Mouse (Mus musculus) embryonic facial prominence, embryonic 15.5 days (tissue): ENCODE results near the gene Dlgap1. TPM values are rescaled to one million over a fixed set of nuclear protein-coding genes. Genes with fewer than 3 reads are reported as not detected.

Source experiments
- ATAC-seq: fragments of 200-750 bp; cut with Nextera tagmentation; 2 replicates; pipeline ENCODE4 v1.8.0; 2017; ENCODE audit warnings: low read depth, moderate TSS enrichment; ENCODE audit not compliant: insufficient number of reproducible peaks, low FRiP score, low TSS enrichment
- H3K27ac ChIP-seq: fragments of 300-500 bp; sonication (generic); replicated peaks from 2 replicates; pipeline ENCODE4 v1.5.1; 2015; ENCODE audit warnings: mild to moderate bottlenecking, inconsistent platforms
- H3K27me3 ChIP-seq: fragments of 300-500 bp; sonication (generic); 2 replicates; pipeline ENCODE4 v1.6.1; 2015; ENCODE audit warnings: inconsistent platforms
- H3K36me3 ChIP-seq: fragments of 300-500 bp; sonication (generic); 2 replicates; pipeline ENCODE4 v1.6.1; 2015; ENCODE audit warnings: mild to moderate bottlenecking, inconsistent platforms
- H3K4me1 ChIP-seq: fragments of 300-500 bp; sonication (generic); 2 replicates; pipeline ENCODE4 v1.6.1; 2015; ENCODE audit warnings: inconsistent platforms
- H3K4me2 ChIP-seq: fragments of 300-500 bp; sonication (generic); replicated peaks from 2 replicates; pipeline ENCODE4 v1.6.1; 2015; ENCODE audit warnings: mild to moderate bottlenecking, inconsistent platforms
- H3K4me3 ChIP-seq: fragments of 300-500 bp; sonication (generic); replicated peaks from 2 replicates; pipeline ENCODE4 v1.5.1; 2015; ENCODE audit warnings: mild to moderate bottlenecking, inconsistent platforms
- H3K9ac ChIP-seq: fragments of 300-500 bp; sonication (generic); 2 replicates; pipeline ENCODE4 v1.6.1; 2015; ENCODE audit warnings: inconsistent platforms
- H3K9me3 ChIP-seq: fragments of 300-500 bp; sonication (generic); replicated peaks from 2 replicates; pipeline ENCODE4 v1.6.1; 2016; ENCODE audit warnings: inconsistent platforms
- WGBS: fragments of 180-500 bp; shearing (Covaris S2); methylation state at CpG from one replicate; pipeline ENCODE4 v1.1.7; 2015; 5-methylcytosine and 5-hydroxymethylcytosine counted together
- polyA plus RNA-seq: library from polyadenylated mRNA; unstranded; fragments of >200 nt; fragmentation: Nextera tagmentation; extraction: Ambion mirVana; gene quantifications from 2 replicates; pipeline ENCODE4 v1.2.1, GENCODE M21; 2015

The Dlgap1 gene
- polyA plus RNA-seq, 1 experiment from 2014 or later = 4.9 TPM

- no peak overlapping the region for H3K4me3 ChIP-seq
- WGBS = 12% methylated on average over 17 of the region's 17 CpGs
- H3K4me1 ChIP-seq = no peaks in the 10 kb centered on the region
- ATAC-seq = no peak
- H3K4me2 ChIP-seq = peak overlapping the region; percentile 10
- no peak overlapping the region for H3K27ac ChIP-seq
- no peaks in the 10 kb centered on the region for H3K36me3 ChIP-seq
- H3K9me3 ChIP-seq = no peaks in the 10 kb centered on the region
- H3K9ac ChIP-seq = no peak overlapping the region
- H3K27me3 ChIP-seq = no peaks in the 10 kb centered on the region
Observed at GRCm38 (mm10) chr17:70429746-70430451, 461.0 kb downstream of the Dlgap1 start.

- no peak overlapping the region for H3K4me2 ChIP-seq
- no peak for ATAC-seq
- 22% methylated on average over 5 of the region's 5 CpGs for WGBS
- no peaks in the 10 kb centered on the region for H3K4me1 ChIP-seq
- no peaks in the 10 kb centered on the region for H3K9me3 ChIP-seq
- no peak overlapping the region for H3K27ac ChIP-seq
- H3K27me3 ChIP-seq = no peaks in the 10 kb centered on the region
- no peak overlapping the region for H3K4me3 ChIP-seq
- H3K36me3 ChIP-seq = no peaks in the 10 kb centered on the region
- H3K9ac ChIP-seq = no peak overlapping the region
Observed at GRCm38 (mm10) chr17:70430452-70430787, 461.5 kb downstream of the Dlgap1 start.

GRCm38 (mm10) chr17:70432834-70433233, 464.0 kb downstream of the Dlgap1 start:
- Histone ChIP-seq H3K36me3 (no peaks in the 10 kb centered on the region), H3K27me3 (no peaks in the 10 kb centered on the region), H3K4me3 (no peak overlapping the region), H3K4me2 (no peak overlapping the region), H3K9me3 (no peaks in the 10 kb centered on the region), H3K9ac (no peak overlapping the region), H3K27ac (no peak overlapping the region), H3K4me1 (no peaks in the 10 kb centered on the region)
- ATAC-seq = no peak
- WGBS = 69% methylated on average over 5 of the region's 5 CpGs

GRCm38 (mm10) chr17:70434549-70434948, 465.7 kb downstream of the Dlgap1 start:
- H3K4me1 ChIP-seq = no peaks in the 10 kb centered on the region
- no peak overlapping the region for H3K4me3 ChIP-seq
- no peak overlapping the region for H3K27ac ChIP-seq
- H3K4me2 ChIP-seq = no peak overlapping the region
- no peak overlapping the region for H3K9ac ChIP-seq
- 86% methylated on average over 6 of the region's 6 CpGs for WGBS
- no peaks in the 10 kb centered on the region for H3K9me3 ChIP-seq
- H3K36me3 ChIP-seq = no peaks in the 10 kb centered on the region
- no peak for ATAC-seq
- H3K27me3 ChIP-seq = no peaks in the 10 kb centered on the region

GRCm38 (mm10) chr17:70435612-70436011, 466.7 kb downstream of the Dlgap1 start:
- H3K27ac ChIP-seq = no peak overlapping the region
- no peaks in the 10 kb centered on the region for H3K36me3 ChIP-seq
- ATAC-seq = no peak
- no peaks in the 10 kb centered on the region for H3K9me3 ChIP-seq
- no peaks in the 10 kb centered on the region for H3K4me1 ChIP-seq
- H3K4me3 ChIP-seq = no peak overlapping the region
- WGBS = 77% methylated on average over 6 of the region's 6 CpGs
- no peak overlapping the region for H3K4me2 ChIP-seq
- H3K9ac ChIP-seq = no peak overlapping the region
- no peaks in the 10 kb centered on the region for H3K27me3 ChIP-seq

GRCm38 (mm10) chr17:70437229-70437628, 468.4 kb downstream of the Dlgap1 start:
- 82% methylated on average over 5 of the region's 5 CpGs for WGBS

GRCm38 (mm10) chr17:70442976-70443375, 474.1 kb downstream of the Dlgap1 start:
- WGBS = 74% methylated on average over 14 of the region's 14 CpGs
- Histone ChIP-seq H3K4me1 (no peaks in the 10 kb centered on the region), H3K9ac (no peak overlapping the region)

More at GRCm38 (mm10) chr17:70437229-70437628, 468.4 kb downstream of the Dlgap1 start:
- Histone ChIP-seq H3K9ac (no peak overlapping the region), H3K27ac (no peak overlapping the region), H3K4me1 (no peaks in the 10 kb centered on the region), H3K36me3 (no peaks in the 10 kb centered on the region), H3K4me3 (no peak overlapping the region), H3K9me3 (no peaks in the 10 kb centered on the region), H3K27me3 (no peaks in the 10 kb centered on the region), H3K4me2 (no peak overlapping the region)
- ATAC-seq = no peak

GRCm38 (mm10) chr17:70446451-70446850, 477.6 kb downstream of the Dlgap1 start:
- H3K4me1 ChIP-seq = no peaks in the 10 kb centered on the region
- H3K9me3 ChIP-seq = no peaks in the 10 kb centered on the region
- 77% methylated on average over 8 of the region's 8 CpGs for WGBS
- H3K27ac ChIP-seq = no peak overlapping the region
- no peaks in the 10 kb centered on the region for H3K36me3 ChIP-seq
- no peak overlapping the region for H3K9ac ChIP-seq
- no peak overlapping the region for H3K4me3 ChIP-seq
- no peaks in the 10 kb centered on the region for H3K27me3 ChIP-seq
- no peak for ATAC-seq
- no peak overlapping the region for H3K4me2 ChIP-seq

More at GRCm38 (mm10) chr17:70442976-70443375, 474.1 kb downstream of the Dlgap1 start:
- Histone ChIP-seq H3K4me2 (no peak overlapping the region), H3K9me3 (no peaks in the 10 kb centered on the region), H3K4me3 (no peak overlapping the region), H3K27me3 (no peaks in the 10 kb centered on the region), H3K36me3 (no peaks in the 10 kb centered on the region), H3K27ac (no peak overlapping the region)
- ATAC-seq = no peak

GRCm38 (mm10) chr17:70455036-70455435, 486.2 kb downstream of the Dlgap1 start:
- no peaks in the 10 kb centered on the region for H3K27me3 ChIP-seq
- WGBS = 90% methylated on average over 7 of the region's 7 CpGs
- no peak overlapping the region for H3K27ac ChIP-seq
- no peak for ATAC-seq
- H3K4me2 ChIP-seq = no peak overlapping the region
- H3K4me3 ChIP-seq = no peak overlapping the region
- H3K4me1 ChIP-seq = no peaks in the 10 kb centered on the region
- no peak overlapping the region for H3K9ac ChIP-seq
- H3K36me3 ChIP-seq = no peaks in the 10 kb centered on the region
- H3K9me3 ChIP-seq = no peaks in the 10 kb centered on the region

- Histone ChIP-seq H3K4me3 (no peak overlapping the region), H3K36me3 (no peaks in the 10 kb centered on the region), H3K4me2 (no peak overlapping the region), H3K27me3 (no peaks in the 10 kb centered on the region), H3K4me1 (no peaks in the 10 kb centered on the region), H3K9me3 (no peaks in the 10 kb centered on the region), H3K27ac (no peak overlapping the region), H3K9ac (no peak overlapping the region)
- no peak for ATAC-seq
- WGBS = 63% methylated on average over 1 of the region's 1 CpGs
Observed at GRCm38 (mm10) chr17:70457103-70457502, 488.2 kb downstream of the Dlgap1 start.

GRCm38 (mm10) chr17:70462231-70462630, 493.4 kb downstream of the Dlgap1 start:
- Histone ChIP-seq H3K27me3 (no peaks in the 10 kb centered on the region), H3K9me3 (no peaks in the 10 kb centered on the region), H3K36me3 (no peaks in the 10 kb centered on the region), H3K27ac (no peak overlapping the region), H3K4me1 (no peaks in the 10 kb centered on the region), H3K9ac (no peak overlapping the region), H3K4me2 (no peak overlapping the region), H3K4me3 (no peak overlapping the region)
- ATAC-seq = no peak
- WGBS = 76% methylated on average over 8 of the region's 8 CpGs
